Mouse (Mus musculus) lung, postnatal 0 days (tissue): ENCODE measurements around the gene Grik3. TPM values are rescaled to one million over a fixed set of nuclear protein-coding genes. Genes with fewer than 3 reads are reported as not detected.

Experiments used
- ATAC-seq: fragments of 200-750 bp; cut with Nextera tagmentation; 2 replicates; pipeline ENCODE4 v1.8.0; 2017; ENCODE audit warnings: moderate library complexity
- DNase-seq: peaks from one replicate; pipeline ENCODE4 v3.0.0-alpha.2; 2016; ENCODE audit warnings: low spot score
- H3K27ac ChIP-seq: fragments of 300-500 bp; sonication (generic); 2 replicates; pipeline ENCODE4 v1.5.1; 2014; ENCODE audit warnings: antibody characterized with exemption, mild to moderate bottlenecking, low read length, mixed read lengths
- H3K27me3 ChIP-seq: fragments of 300-500 bp; sonication (generic); replicated peaks from 2 replicates; pipeline ENCODE4 v1.6.1; 2014; ENCODE audit warnings: low read length, mixed read lengths; ENCODE audit not compliant: insufficient read depth
- H3K36me3 ChIP-seq: fragments of 300-500 bp; sonication (generic); 2 replicates; pipeline ENCODE4 v1.6.1; 2014; ENCODE audit warnings: low read length, mixed read lengths; ENCODE audit not compliant: insufficient read depth
- H3K4me1 ChIP-seq: fragments of 300-500 bp; sonication (generic); 2 replicates; pipeline ENCODE4 v1.6.1; 2014; ENCODE audit warnings: antibody characterized with exemption, low read depth, low read length, mixed read lengths; ENCODE audit not compliant: insufficient read depth
- H3K4me2 ChIP-seq: fragments of 300-500 bp; sonication (generic); replicated peaks from 2 replicates; pipeline ENCODE4 v1.6.1; 2014; ENCODE audit warnings: low read depth, mild to moderate bottlenecking, low read length, moderate library complexity, mixed read lengths
- H3K4me3 ChIP-seq: fragments of 300-500 bp; sonication (generic); 2 replicates; pipeline ENCODE4 v1.5.1; 2014; ENCODE audit warnings: low read depth, low read length
- H3K9ac ChIP-seq: fragments of 300-500 bp; sonication (generic); replicated peaks from 2 replicates; pipeline ENCODE4 v1.6.1; 2014; ENCODE audit warnings: low read depth, mild to moderate bottlenecking
- H3K9me3 ChIP-seq: fragments of 300-500 bp; sonication (generic); 2 replicates; pipeline ENCODE4 v1.6.1; 2016; ENCODE audit warnings: low read length, mixed read lengths
- CTCF ChIP-seq: IDR thresholded peaks from 2 replicates; pipeline ENCODE4 v1.5.1; 2016; ENCODE audit warnings: antibody characterized with exemption, mild to moderate bottlenecking
- EP300 ChIP-seq: IDR thresholded peaks from 2 replicates; pipeline ENCODE4 v1.6.1; 2016; ENCODE audit warnings: antibody characterized with exemption, mild to moderate bottlenecking, control low read depth
- WGBS: fragments of 180-500 bp; shearing (Covaris S2); extraction: QIAGEN DNeasy Blood & Tissue Kit; methylation state at CpG from one replicate; pipeline ENCODE4 v1.1.7; 2014; 5-methylcytosine and 5-hydroxymethylcytosine counted together
- polyA plus RNA-seq: library from polyadenylated mRNA; unstranded; fragments of >200 nt; fragmentation: Nextera tagmentation; extraction: Ambion mirVana; gene quantifications from 2 replicates; pipeline ENCODE4 v1.2.1, GENCODE M21; 2015

Grik3 gene
- polyA plus RNA-seq, 1 experiment from 2014 or later: not detected

- 76% methylated on average over 10 of the region's 10 CpGs for WGBS
- Histone ChIP-seq H3K27me3 (no peaks in the 10 kb centered on the region), H3K27ac (no peak overlapping the region), H3K4me3 (no peak overlapping the region), H3K9me3 (no peaks in the 10 kb centered on the region), H3K36me3 (no peaks in the 10 kb centered on the region), H3K9ac (no peak overlapping the region), H3K4me1 (no peaks in the 10 kb centered on the region), H3K4me2 (no peak overlapping the region)
- DNase-seq: no peak
- TF ChIP-seq EP300 (no peak), CTCF (no peak)
- ATAC-seq: no peak
Measured at GRCm38 (mm10) chr4:125709716-125710115, 219.2 kb downstream of the Grik3 start.

- Histone ChIP-seq H3K36me3 (no peaks in the 10 kb centered on the region), H3K27ac (no peak overlapping the region), H3K27me3 (no peaks in the 10 kb centered on the region), H3K4me3 (no peak overlapping the region), H3K9ac (no peak overlapping the region), H3K9me3 (no peaks in the 10 kb centered on the region), H3K4me2 (no peak overlapping the region), H3K4me1 (no peaks in the 10 kb centered on the region)
- no peak for DNase-seq
- no peak for TF ChIP-seq EP300
- no peak for TF ChIP-seq CTCF
- no peak for ATAC-seq
- 72% methylated on average over 5 of the region's 6 CpGs for WGBS
Measured at GRCm38 (mm10) chr4:125717881-125718280, 227.4 kb downstream of the Grik3 start.

GRCm38 (mm10) chr4:125718429-125719140 is 228.1 kb downstream of the Grik3 start:
- Histone ChIP-seq H3K4me3 (no peak overlapping the region), H3K36me3 (no peaks in the 10 kb centered on the region), H3K27me3 (no peaks in the 10 kb centered on the region), H3K9ac (no peak overlapping the region), H3K4me2 (no peak overlapping the region), H3K4me1 (no peaks in the 10 kb centered on the region), H3K27ac (no peak overlapping the region), H3K9me3 (no peaks in the 10 kb centered on the region)
- DNase-seq (no peak), ATAC-seq (no peak)
- no peak for TF ChIP-seq CTCF
- TF ChIP-seq EP300: no peak
- 36% methylated on average over 18 of the region's 18 CpGs for WGBS

- TF ChIP-seq EP300: no peak
- no peak for TF ChIP-seq CTCF
- Histone ChIP-seq H3K27me3 (peaks cover 21% of the 10 kb centered on the region), H3K9me3 (no peaks in the 10 kb centered on the region), H3K9ac (no peak overlapping the region), H3K36me3 (no peaks in the 10 kb centered on the region), H3K4me3 (no peak overlapping the region), H3K4me1 (no peaks in the 10 kb centered on the region), H3K27ac (no peak overlapping the region), H3K4me2 (no peak overlapping the region)
- 95% methylated on average over 1 of the region's 1 CpGs for WGBS
- ATAC-seq (no peak), DNase-seq (no peak)
Measured at GRCm38 (mm10) chr4:125726241-125726640, 235.7 kb downstream of the Grik3 start.

- Histone ChIP-seq H3K27me3 (peaks cover 21% of the 10 kb centered on the region), H3K4me2 (no peak overlapping the region), H3K9me3 (no peaks in the 10 kb centered on the region), H3K4me1 (no peaks in the 10 kb centered on the region), H3K36me3 (no peaks in the 10 kb centered on the region), H3K9ac (no peak overlapping the region), H3K27ac (no peak overlapping the region), H3K4me3 (no peak overlapping the region)
- TF ChIP-seq EP300 (no peak), CTCF (no peak)
- WGBS: 41% methylated on average over 10 of the region's 10 CpGs
- ATAC-seq: no peak
- no peak for DNase-seq
Measured at GRCm38 (mm10) chr4:125727030-125727429, 236.5 kb downstream of the Grik3 start.

GRCm38 (mm10) chr4:125727626-125728025 is 237.1 kb downstream of the Grik3 start:
- no peak overlapping the region for H3K4me3 ChIP-seq
- H3K4me1 ChIP-seq: no peaks in the 10 kb centered on the region
- TF ChIP-seq EP300 (no peak), CTCF (no peak)
- no peaks in the 10 kb centered on the region for H3K9me3 ChIP-seq
- H3K9ac ChIP-seq: no peak overlapping the region
- DNase-seq: no peak
- 40% methylated on average over 4 of the region's 4 CpGs for WGBS
- H3K27ac ChIP-seq: no peak overlapping the region
- H3K27me3 ChIP-seq: peaks cover 21% of the 10 kb centered on the region
- H3K4me2 ChIP-seq: no peak overlapping the region
- ATAC-seq: no peak
- no peaks in the 10 kb centered on the region for H3K36me3 ChIP-seq
